Mouse (Mus musculus) myocyte (in vitro differentiated cells): Measurements from ENCODE around the gene Stk35. TPM values are rescaled to one million over a fixed set of nuclear protein-coding genes. Genes with fewer than 3 reads are reported as not detected.

Experiments
- H3K27me3 ChIP-seq: one replicate; pipeline ENCODE4 v1.6.1; 2011; ENCODE audit not compliant: control insufficient read depth, insufficient read depth, insufficient read length
- H3K36me3 ChIP-seq: one replicate; pipeline ENCODE4 v1.6.1; 2011; ENCODE audit not compliant: control insufficient read depth, insufficient read depth
- H3K4me2 ChIP-seq: one replicate; pipeline ENCODE4 v1.6.1; 2011; ENCODE audit warnings: low read depth, control low read depth
- H3K4me3 ChIP-seq: one replicate; pipeline ENCODE4 v1.5.1; 2011; ENCODE audit warnings: mild to moderate bottlenecking, control low read depth, moderate library complexity
- H3K79me2 ChIP-seq: one replicate; pipeline ENCODE4 v1.6.1; 2011; ENCODE audit not compliant: control insufficient read depth, insufficient read depth
- H3ac ChIP-seq: one replicate; pipeline ENCODE4 v1.6.1; 2011; ENCODE audit not compliant: control insufficient read depth, insufficient read length
- CEBPB ChIP-seq: IDR thresholded peaks from 2 replicates; pipeline ENCODE4 v1.6.1; 2011; ENCODE audit warnings: mild to moderate bottlenecking, moderate library complexity; ENCODE audit not compliant: poor library complexity, insufficient read depth, severe bottlenecking
- E2F4 ChIP-seq: IDR thresholded peaks from one replicate; pipeline ENCODE4 v1.6.1; 2011; ENCODE audit warnings: mild to moderate bottlenecking, control low read depth, moderate library complexity; ENCODE audit not compliant: insufficient read depth
- MAX ChIP-seq: IDR thresholded peaks from one replicate; pipeline ENCODE4 v1.6.1; 2011; ENCODE audit warnings: low read depth, mild to moderate bottlenecking, control low read depth
- MYOD1 ChIP-seq, 3 experiments: IDR thresholded peaks; one replicate each; pipeline ENCODE4 v1.6.1; 2011; ENCODE audit warnings: control low read depth in 2 of 3, low read depth in 2 of 3, mild to moderate bottlenecking in 2 of 3, moderate library complexity in 1 of 3; ENCODE audit not compliant: insufficient read length in 2 of 3, control insufficient read depth in 1 of 3
- MYOG ChIP-seq, 3 experiments: IDR thresholded peaks; one replicate each; pipeline ENCODE4 v1.6.1; 2011; ENCODE audit warnings: control low read depth in 2 of 3, low read depth in 2 of 3, mild to moderate bottlenecking in 2 of 3; ENCODE audit not compliant: insufficient read length in 2 of 3, control insufficient read depth in 1 of 3, insufficient read depth in 1 of 3
- POLR2A ChIP-seq: IDR thresholded peaks from one replicate; pipeline ENCODE4 v1.6.1; 2011; ENCODE audit warnings: low read depth, mild to moderate bottlenecking, control low read depth, moderate library complexity; ENCODE audit not compliant: insufficient read length
- POLR2AphosphoS2 ChIP-seq: IDR thresholded peaks from one replicate; pipeline ENCODE4 v1.6.1; 2011; ENCODE audit warnings: low read depth, control low read depth; ENCODE audit not compliant: insufficient read length
- REST ChIP-seq: IDR thresholded peaks from one replicate; pipeline ENCODE4 v1.6.1; 2011; ENCODE audit warnings: mild to moderate bottlenecking, control low read depth, moderate library complexity; ENCODE audit not compliant: insufficient read depth, insufficient read length
- SRF ChIP-seq: IDR thresholded peaks from one replicate; pipeline ENCODE4 v1.6.1; 2011; ENCODE audit warnings: low read depth; ENCODE audit not compliant: control insufficient read depth, insufficient read length
- TCF12 ChIP-seq: IDR thresholded peaks from one replicate; pipeline ENCODE4 v1.6.1; 2011; ENCODE audit warnings: mild to moderate bottlenecking, control low read depth; ENCODE audit not compliant: poor library complexity, insufficient read depth, severe bottlenecking
- TCF3 ChIP-seq: IDR thresholded peaks from one replicate; pipeline ENCODE4 v1.6.1; 2011; ENCODE audit warnings: low read depth, control low read depth; ENCODE audit not compliant: insufficient read length
- USF1 ChIP-seq: IDR thresholded peaks from one replicate; pipeline ENCODE4 v1.6.1; 2011; ENCODE audit warnings: low read depth, mild to moderate bottlenecking, control low read depth, moderate library complexity
- polyA plus RNA-seq: library from polyadenylated mRNA; unstranded; fragments of >200 nt; fragmentation: generic; extraction: Trizol; gene quantifications from one replicate; pipeline ENCODE4 v1.2.1, GENCODE M21; 2012; ENCODE audit warnings: missing spikeins

Stk35 gene
- polyA plus RNA-seq, 1 experiment = 6.0 TPM

- Histone ChIP-seq H3K4me3 (no peak overlapping the region), H3K36me3 (peaks cover 22% of the 10 kb centered on the region), H3ac (no peak overlapping the region), H3K27me3 (no peaks in the 10 kb centered on the region), H3K4me2 (no peak overlapping the region), H3K79me2 (peaks cover 78% of the 10 kb centered on the region)
- TF ChIP-seq POLR2A (no peak), MAX (no peak), CEBPB (no peak), SRF (no peak), REST (no peak), E2F4 (no peak), USF1 (no peak)
Measured at GRCm38 (mm10) chr2:129815076-129815475, 14.8 kb downstream of the Stk35 start.

GRCm38 (mm10) chr2:129817603-129818257 is 17.4 kb downstream of the Stk35 start:
- no peak overlapping the region for H3ac ChIP-seq
- no peak overlapping the region for H3K4me2 ChIP-seq
- no peak overlapping the region for H3K4me3 ChIP-seq
- no peaks in the 10 kb centered on the region for H3K27me3 ChIP-seq
- peaks cover 8% of the 10 kb centered on the region for H3K36me3 ChIP-seq
- peaks cover 85% of the 10 kb centered on the region for H3K79me2 ChIP-seq
- TF ChIP-seq POLR2A (no peak), MYOD1 (IDR thresholded peaks at IDR 0.05; ENCODE audit: control insufficient read depth in 1 of 3, insufficient read length in 2 of 3, low read depth in 2 of 3) (no peak), POLR2AphosphoS2 (no peak), MYOG (IDR thresholded peaks at IDR 0.05; ENCODE audit: control insufficient read depth in 1 of 3, insufficient read depth in 1 of 3, insufficient read length in 2 of 3, low read depth in 2 of 3) (no peak), CEBPB (no peak), SRF (no peak), TCF3 (no peak), REST (no peak), TCF12 (no peak), E2F4 (no peak), USF1 (no peak), MAX (no peak)

GRCm38 (mm10) chr2:129818868-129819267 is 18.6 kb downstream of the Stk35 start:
- Histone ChIP-seq H3K79me2 (peaks cover 77% of the 10 kb centered on the region), H3K4me2 (no peak overlapping the region), H3ac (no peak overlapping the region), H3K27me3 (no peaks in the 10 kb centered on the region), H3K36me3 (peaks cover 8% of the 10 kb centered on the region), H3K4me3 (no peak overlapping the region)
- TF ChIP-seq USF1 = no peak
- TF ChIP-seq MAX = no peak
- TF ChIP-seq E2F4 = no peak
- TF ChIP-seq TCF3 = no peak
- no peak for TF ChIP-seq TCF12
- TF ChIP-seq SRF = no peak
- no peak for TF ChIP-seq POLR2A
- TF ChIP-seq POLR2AphosphoS2 = no peak
- no peak for TF ChIP-seq CEBPB
- no peak for TF ChIP-seq MYOD1 (IDR thresholded peaks at IDR 0.05; ENCODE audit: control insufficient read depth in 1 of 3, insufficient read length in 2 of 3, low read depth in 2 of 3)

GRCm38 (mm10) chr2:129819531-129819930 is 19.2 kb downstream of the Stk35 start:
- Histone ChIP-seq H3K27me3 (no peaks in the 10 kb centered on the region), H3ac (no peak overlapping the region), H3K36me3 (peaks cover 8% of the 10 kb centered on the region), H3K4me2 (no peak overlapping the region), H3K79me2 (peaks cover 70% of the 10 kb centered on the region), H3K4me3 (no peak overlapping the region)
- TF ChIP-seq MYOD1 (IDR thresholded peaks at IDR 0.05; ENCODE audit: control insufficient read depth in 1 of 3, insufficient read length in 2 of 3, low read depth in 2 of 3) (no peak), REST (no peak), SRF (no peak), TCF12 (no peak), E2F4 (no peak), MYOG (IDR thresholded peaks at IDR 0.05; ENCODE audit: control insufficient read depth in 1 of 3, insufficient read depth in 1 of 3, insufficient read length in 2 of 3, low read depth in 2 of 3) (no peak)

GRCm38 (mm10) chr2:129819951-129820350 is 19.6 kb downstream of the Stk35 start:
- no peak overlapping the region for H3K4me3 ChIP-seq
- H3ac ChIP-seq = no peak overlapping the region
- peaks cover 8% of the 10 kb centered on the region for H3K36me3 ChIP-seq
- no peak overlapping the region for H3K4me2 ChIP-seq
- no peaks in the 10 kb centered on the region for H3K27me3 ChIP-seq
- TF ChIP-seq E2F4 = no peak
- no peak for TF ChIP-seq SRF
- TF ChIP-seq MAX = no peak
- TF ChIP-seq POLR2AphosphoS2 = no peak
- no peak for TF ChIP-seq MYOD1 (IDR thresholded peaks at IDR 0.05; ENCODE audit: control insufficient read depth in 1 of 3, insufficient read length in 2 of 3, low read depth in 2 of 3)
- no peak for TF ChIP-seq CEBPB
- TF ChIP-seq REST = no peak
- no peak for TF ChIP-seq TCF3
- TF ChIP-seq MYOG (IDR thresholded peaks at IDR 0.05; ENCODE audit: control insufficient read depth in 1 of 3, insufficient read depth in 1 of 3, insufficient read length in 2 of 3, low read depth in 2 of 3) = no peak
- TF ChIP-seq POLR2A = no peak
- TF ChIP-seq USF1 = no peak
- TF ChIP-seq TCF12 = no peak
- H3K79me2 ChIP-seq = peaks cover 66% of the 10 kb centered on the region
